In genomic region chr15:11746754-11747153, GRCm38 (mm10) we compare ENCODE assay signal across 19 mouse cellular contexts.
"Had no signal": no experiment of that assay in that cellular context is flagged by ENCODE, and none has a peak within 500 bp of the region (broad histone marks: within the 10 kb centered on the region; RNA-seq: fewer than 3 reads in every experiment).

No protein-coding gene starts in this region.

- H3K9ac ChIP-seq: limb, embryonic 13.5 days; liver, embryonic 13.5 days; midbrain, embryonic 13.5 days; neural tube, embryonic 13.5 days had no signal

- H3K36me3 ChIP-seq: limb, embryonic 10.5 days; limb, embryonic 13.5 days; liver, embryonic 13.5 days; midbrain, embryonic 10.5 days; midbrain, embryonic 13.5 days; neural tube, embryonic 13.5 days had no signal

- H3K27me3 ChIP-seq: liver, embryonic 13.5 days; megakaryocyte, embryonic 14.5 days; midbrain, embryonic 13.5 days; neural tube, embryonic 13.5 days had no signal

- H3K27ac ChIP-seq: kidney, postnatal 0 days; layer of hippocampus, adult 2 months; limb, embryonic 10.5 days; limb, embryonic 13.5 days; liver, embryonic 13.5 days; midbrain, embryonic 10.5 days; midbrain, embryonic 13.5 days; neural tube, embryonic 13.5 days had no signal

- H3K9me3 ChIP-seq: limb, embryonic 10.5 days; limb, embryonic 13.5 days; liver, embryonic 13.5 days; megakaryocyte, embryonic 14.5 days; midbrain, embryonic 10.5 days; midbrain, embryonic 13.5 days; neural tube, embryonic 13.5 days had no signal

- ATAC-seq: midbrain, embryonic 13.5 days; midbrain, embryonic 16.5 days had no signal

- H3K4me3 ChIP-seq: layer of hippocampus, adult 2 months; limb, embryonic 10.5 days; limb, embryonic 13.5 days; liver, embryonic 13.5 days; megakaryocyte, embryonic 14.5 days; midbrain, embryonic 10.5 days; midbrain, embryonic 13.5 days; myocyte; neural tube, embryonic 13.5 days had no signal

- DNase-seq: kidney, adult 2 months; kidney, postnatal 25 days; layer of hippocampus, adult 9-11 months; liver; liver, embryonic 13.5 days; lung, postnatal 10 days; retina, postnatal 1 day; right cerebral cortex, postnatal 25 days; thymus, postnatal 25 days had no signal

- H3K4me2 ChIP-seq: limb, embryonic 13.5 days; liver, embryonic 13.5 days; midbrain, embryonic 13.5 days; neural tube, embryonic 13.5 days had no signal

- H3K4me1 ChIP-seq: liver, embryonic 13.5 days; megakaryocyte, embryonic 14.5 days had no signal
